Mouse (Mus musculus) stomach, postnatal 0 days (tissue): Measurements from ENCODE around the gene Nudt15. TPM values are rescaled to one million over a fixed set of nuclear protein-coding genes. Genes with fewer than 3 reads are reported as not detected.
"Not testable (repeated sequence)": the region's sequence is repeated elsewhere in the genome, so short reads cannot be mapped to it uniquely, and the experiment has no call there.

Experiments used
- ATAC-seq: fragments of 200-750 bp; cut with Nextera tagmentation; 2 replicates; pipeline ENCODE4 v1.8.0; 2017; ENCODE audit not compliant: low FRiP score, low TSS enrichment
- DNase-seq: peaks from one replicate; pipeline ENCODE4 v3.0.0-alpha.2; 2016; ENCODE audit warnings: low spot score
- H3K27ac ChIP-seq: fragments of 300-500 bp; sonication (generic); replicated peaks from 2 replicates; pipeline ENCODE4 v1.5.1; 2014; ENCODE audit warnings: mild to moderate bottlenecking, control low read depth
- H3K27me3 ChIP-seq: fragments of 300-500 bp; sonication (generic); 2 replicates; pipeline ENCODE4 v1.6.1; 2014; ENCODE audit warnings: low read length; ENCODE audit not compliant: control insufficient read depth, insufficient read depth
- H3K36me3 ChIP-seq: fragments of 300-500 bp; sonication (generic); 2 replicates; pipeline ENCODE4 v1.6.1; 2014; ENCODE audit warnings: low read length, mixed read lengths; ENCODE audit not compliant: control insufficient read depth, insufficient read depth
- H3K4me1 ChIP-seq: fragments of 300-500 bp; sonication (generic); replicated peaks from 2 replicates; pipeline ENCODE4 v1.6.1; 2014; ENCODE audit warnings: antibody characterized with exemption; ENCODE audit not compliant: control insufficient read depth, insufficient read depth
- H3K4me2 ChIP-seq: fragments of 300-500 bp; sonication (generic); replicated peaks from 2 replicates; pipeline ENCODE4 v1.6.1; 2014; ENCODE audit warnings: low read depth, mild to moderate bottlenecking, control low read depth, moderate library complexity
- H3K4me3 ChIP-seq: fragments of 300-500 bp; sonication (generic); 2 replicates; pipeline ENCODE4 v1.5.1; 2014; ENCODE audit warnings: low read depth, low read length, control low read depth
- H3K9ac ChIP-seq: fragments of 300-500 bp; sonication (generic); 2 replicates; pipeline ENCODE4 v1.6.1; 2014; ENCODE audit warnings: mild to moderate bottlenecking, low read length, control low read depth, mixed read lengths
- H3K9me3 ChIP-seq: fragments of 300-500 bp; sonication (generic); 2 replicates; pipeline ENCODE4 v1.6.1; 2016; ENCODE audit warnings: low read length; ENCODE audit not compliant: control insufficient read depth
- CTCF ChIP-seq: IDR thresholded peaks from 2 replicates; pipeline ENCODE4 v1.5.1; 2016; ENCODE audit warnings: antibody characterized with exemption, low read depth, mild to moderate bottlenecking, moderate library complexity
- EP300 ChIP-seq: optimal IDR thresholded peaks from 2 replicates; pipeline ENCODE3; 2016; ENCODE audit warnings: antibody characterized with exemption
- WGBS: fragments of 180-500 bp; shearing (Covaris S2); extraction: QIAGEN DNeasy Blood & Tissue Kit; methylation state at CpG from one replicate; pipeline ENCODE4 v1.1.7; 2014; 5-methylcytosine and 5-hydroxymethylcytosine counted together
- polyA plus RNA-seq: library from polyadenylated mRNA; unstranded; fragments of >200 nt; fragmentation: Nextera tagmentation; extraction: Ambion mirVana; gene quantifications from 2 replicates; pipeline ENCODE4 v1.2.1, GENCODE M21; 2015

Gene Nudt15
- polyA plus RNA-seq, 1 experiment from 2014 or later, result 2.6 TPM

DNA sequence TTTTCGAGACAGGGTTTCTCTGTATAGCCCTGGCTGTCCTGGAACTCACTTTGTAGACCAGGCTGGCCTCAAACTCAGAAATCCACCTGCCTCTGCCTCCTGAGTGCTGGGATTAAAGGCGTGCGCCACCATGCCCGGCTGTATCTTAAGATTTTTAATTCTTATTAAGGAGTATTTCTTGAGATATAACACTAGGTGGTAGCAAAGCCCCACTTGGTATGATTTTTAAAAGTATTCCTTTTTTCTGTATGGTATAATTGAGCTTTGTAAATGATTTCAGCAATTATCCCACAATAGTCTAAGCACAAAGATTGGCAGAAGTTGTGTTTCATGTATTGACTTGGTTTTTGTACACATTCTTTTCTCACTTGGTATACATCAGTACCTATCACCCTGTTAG, 21.8 kb upstream of the Nudt15 start:
- H3K4me3 ChIP-seq, ATAC-seq, H3K4me1 ChIP-seq, DNase-seq, H3K27me3 ChIP-seq, H3K9ac ChIP-seq, H3K4me2 ChIP-seq, H3K36me3 ChIP-seq, H3K27ac ChIP-seq, H3K9me3 ChIP-seq: not testable (repeated sequence)
- 90% methylated on average over 4 of the region's 4 CpGs for WGBS
- TF ChIP-seq CTCF, result peak; percentile 48

DNA sequence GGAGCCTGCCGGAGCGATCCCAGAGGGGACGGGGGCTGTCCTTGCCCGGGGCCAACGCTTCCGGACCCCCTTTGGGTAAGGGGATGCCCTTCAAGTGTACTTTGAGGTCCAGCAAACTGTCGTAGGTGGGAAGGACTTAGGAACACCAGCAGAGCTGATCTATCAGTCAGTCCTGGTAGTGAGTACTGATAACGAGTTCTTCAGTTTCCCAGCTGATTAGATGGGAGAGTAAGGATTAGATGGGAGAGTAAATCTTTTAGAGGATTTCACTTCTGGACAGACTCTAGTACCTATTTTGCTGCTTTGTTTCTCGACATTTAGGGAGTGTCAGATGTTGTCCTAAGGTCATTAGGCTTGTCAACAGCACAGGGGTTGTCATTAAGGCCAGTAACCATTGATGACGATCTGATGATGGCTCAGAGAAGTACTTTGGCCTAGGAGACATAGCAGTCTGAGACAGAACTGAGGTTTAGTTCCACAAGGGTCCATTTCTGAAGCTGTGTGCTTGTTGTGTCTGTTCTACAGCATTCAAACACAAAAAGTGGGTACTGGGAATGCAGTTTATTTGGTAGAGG, 5.2 kb upstream of the Nudt15 start:
- ATAC-seq (no peak), DNase-seq (no peak)
- peak overlapping the region; percentile 80 for H3K4me2 ChIP-seq
- H3K27me3 ChIP-seq, result no peaks in the 10 kb centered on the region
- H3K9ac ChIP-seq, result peak overlapping the region; percentile 90
- peak overlapping the region; percentile 97 for H3K4me3 ChIP-seq
- no peaks in the 10 kb centered on the region for H3K9me3 ChIP-seq
- WGBS, result 1% methylated on average over 10 of the region's 10 CpGs
- H3K27ac ChIP-seq, result peak overlapping the region; percentile 74
- 0 out of 2 replicates have a peak, but pooled peaks cover 2% of the 10 kb centered on the region for H3K4me1 ChIP-seq
- H3K36me3 ChIP-seq, result no peaks in the 10 kb centered on the region
- no peak for TF ChIP-seq CTCF

DNA sequence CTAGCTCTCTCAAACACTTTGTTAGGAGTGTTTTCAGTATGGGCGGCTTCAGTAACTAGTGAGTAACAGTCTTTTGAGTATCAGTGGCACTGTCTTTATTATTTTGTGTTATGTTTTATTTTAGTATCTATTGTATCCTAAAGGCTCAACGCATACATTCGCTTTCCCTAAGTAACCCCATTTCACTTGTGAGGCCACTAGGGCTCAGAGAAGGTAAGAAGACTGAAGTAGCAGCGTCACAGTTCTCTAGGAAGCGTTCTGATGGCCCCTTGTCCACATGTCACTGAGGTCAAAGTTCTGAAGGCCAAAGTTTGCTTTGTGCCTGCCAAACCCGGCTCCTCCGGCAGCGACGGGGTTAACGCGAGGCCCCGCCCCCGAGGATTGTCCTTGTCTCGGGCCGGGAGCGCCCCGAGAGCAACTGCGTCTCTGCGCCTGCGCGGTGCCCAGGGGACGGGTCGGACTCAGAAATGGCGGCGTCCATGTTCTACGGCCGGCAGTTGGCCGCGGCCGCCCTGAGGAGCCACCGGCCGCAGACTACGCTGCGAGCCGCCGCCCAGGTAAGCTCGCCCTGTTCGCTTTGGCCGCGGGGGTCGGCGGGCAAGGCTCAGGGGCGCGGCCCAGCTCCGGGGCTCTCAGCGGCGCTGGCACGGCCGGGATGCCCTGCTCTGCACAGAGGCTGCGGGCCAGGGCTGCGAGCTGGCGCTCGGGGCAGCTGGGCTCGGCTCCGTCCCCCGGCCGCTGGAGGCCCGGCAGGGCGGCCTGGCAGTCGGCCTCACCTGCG, 4.5 kb upstream of the Nudt15 start:
- peak; percentile 97 for ATAC-seq
- TF ChIP-seq CTCF (no peak; the same call in none of the 2 replicates), EP300 (no peak)
- Histone ChIP-seq H3K9me3 (no peaks in the 10 kb centered on the region), H3K27ac (peak overlapping the region; percentile 74), H3K4me3 (peak overlapping the region; percentile 97), H3K9ac (peak overlapping the region; percentile 90), H3K4me1 (0 out of 2 replicates have a peak, but pooled peaks cover 2% of the 10 kb centered on the region), H3K4me2 (peak overlapping the region; percentile 80), H3K27me3 (no peaks in the 10 kb centered on the region), H3K36me3 (no peaks in the 10 kb centered on the region)
- peak; percentile 97 for DNase-seq
- 4% methylated on average over 61 of the region's 61 CpGs for WGBS

DNA sequence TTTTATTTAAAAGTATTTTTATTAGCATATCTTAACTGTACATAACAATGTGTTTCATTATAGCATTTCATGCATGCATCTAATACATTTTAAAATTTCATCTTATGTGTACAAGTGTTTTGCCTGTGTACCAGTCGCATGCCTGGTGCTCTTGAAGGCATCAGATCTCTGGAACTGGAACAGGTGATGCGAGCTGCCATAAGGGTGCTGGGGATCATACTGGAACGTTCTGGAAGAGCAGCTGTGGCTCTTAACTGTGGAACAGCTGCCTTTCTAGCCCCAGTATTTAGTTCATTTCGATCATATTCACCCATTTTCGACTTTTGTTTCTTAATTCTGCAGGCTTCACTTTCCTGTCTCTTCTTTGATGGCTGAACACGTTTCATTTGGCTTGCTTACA, 3.1 kb upstream of the Nudt15 start:
- Histone ChIP-seq H3K4me3 (no peak overlapping the region), H3K4me1 (0 out of 2 replicates have a peak, but pooled peaks cover 2% of the 10 kb centered on the region), H3K36me3 (no peaks in the 10 kb centered on the region), H3K9ac (no peak overlapping the region), H3K4me2 (no peak overlapping the region), H3K9me3 (no peaks in the 10 kb centered on the region), H3K27ac (no peak overlapping the region), H3K27me3 (no peaks in the 10 kb centered on the region)
- TF ChIP-seq CTCF (no peak), EP300 (no peak)
- ATAC-seq (no peak), DNase-seq (no peak)
- 74% methylated on average over 6 of the region's 6 CpGs for WGBS

DNA sequence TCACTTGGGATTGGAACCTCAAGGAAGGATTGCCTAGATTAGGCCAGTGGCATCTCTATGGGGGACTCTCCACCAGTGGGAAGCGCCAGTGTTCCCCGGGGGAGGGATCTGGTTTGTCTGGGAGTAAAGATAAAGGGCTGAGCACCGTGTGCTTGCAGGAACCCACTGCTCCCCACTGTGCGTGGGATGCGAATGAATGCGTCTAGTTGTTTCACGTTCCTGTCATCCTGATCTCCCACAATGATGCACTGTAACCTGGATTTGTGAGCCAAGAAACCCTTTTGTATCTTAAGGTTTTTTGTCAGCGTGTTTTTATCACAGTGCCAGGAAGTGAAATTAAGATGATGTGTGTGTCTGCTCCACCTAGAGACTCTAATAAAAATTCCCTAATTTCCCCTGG, 2.7 kb upstream of the Nudt15 start:
- Histone ChIP-seq H3K9ac (no peak overlapping the region), H3K4me3 (no peak overlapping the region), H3K27me3 (no peaks in the 10 kb centered on the region), H3K36me3 (no peaks in the 10 kb centered on the region), H3K4me1 (0 out of 2 replicates have a peak, but pooled peaks cover 2% of the 10 kb centered on the region), H3K9me3 (no peaks in the 10 kb centered on the region), H3K27ac (no peak overlapping the region), H3K4me2 (no peak overlapping the region)
- no peak for TF ChIP-seq EP300
- TF ChIP-seq CTCF, result no peak
- WGBS, result 65% methylated on average over 8 of the region's 8 CpGs
- DNase-seq (no peak), ATAC-seq (no peak)

DNA sequence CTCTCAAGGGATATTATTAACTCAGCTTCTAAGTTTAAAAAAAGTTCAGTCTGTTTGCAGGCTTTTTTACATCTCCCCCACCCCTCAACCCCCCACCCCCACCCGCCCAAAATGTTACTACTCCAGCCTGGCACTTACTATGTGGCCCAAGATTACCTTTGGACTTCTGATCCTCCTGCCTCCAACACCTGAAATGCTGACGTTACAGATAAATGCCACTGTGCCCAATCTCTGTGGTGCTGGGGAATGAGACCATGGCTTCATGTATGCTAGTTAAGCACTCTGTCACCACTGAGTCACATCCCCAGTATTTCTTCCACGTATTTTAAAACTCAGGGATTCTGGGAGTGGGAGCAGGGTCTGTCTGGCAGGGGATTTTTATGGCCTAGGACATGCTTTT, 2.2 kb upstream of the Nudt15 start:
- H3K9ac ChIP-seq, result no peak overlapping the region
- H3K36me3 ChIP-seq, result no peaks in the 10 kb centered on the region
- ATAC-seq, result no peak
- H3K27me3 ChIP-seq, result no peaks in the 10 kb centered on the region
- WGBS, result 37% methylated on average over 3 of the region's 3 CpGs
- H3K4me2 ChIP-seq, result no peak overlapping the region
- no peaks in the 10 kb centered on the region for H3K9me3 ChIP-seq
- DNase-seq, result no peak
- H3K27ac ChIP-seq, result no peak overlapping the region
- no peak overlapping the region for H3K4me3 ChIP-seq
- TF ChIP-seq CTCF (no peak), EP300 (no peak)
- 0 out of 2 replicates have a peak, but pooled peaks cover 2% of the 10 kb centered on the region for H3K4me1 ChIP-seq
